Mouse (Mus musculus): ENCODE measurements around the gene Pmp22.

DNA sequence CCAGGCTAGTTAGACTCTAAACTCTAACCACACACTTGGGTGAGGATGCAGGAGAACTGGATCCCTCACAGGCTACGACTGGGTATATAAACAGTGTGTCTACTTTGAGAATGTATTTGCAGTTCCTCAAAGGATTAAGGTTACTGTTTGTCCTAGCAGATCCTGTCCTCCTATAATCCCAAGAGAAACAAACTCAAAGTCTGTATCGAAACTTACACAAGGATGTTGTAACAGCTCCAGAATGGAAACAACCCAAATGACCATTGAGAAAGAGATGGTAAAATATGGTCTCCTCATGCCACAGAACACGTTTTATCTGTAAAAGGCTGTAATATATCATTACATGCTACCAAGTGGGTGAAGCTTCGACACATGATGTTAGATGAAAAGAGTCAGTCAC lies 39.0 kb downstream of the Pmp22 start:
- TF ChIP-seq POLR2A (IDR thresholded peaks at IDR 0.05; ENCODE audit: extremely low read depth, insufficient read depth, low read length) (no peak), CTCF (IDR thresholded peaks at IDR 0.05; ENCODE audit: low read depth, low read length) (no peak)
